Mouse (Mus musculus): ENCODE measurements around the gene Spsb1. TPM values are rescaled to one million over a fixed set of nuclear protein-coding genes. Genes with fewer than 3 reads are reported as not detected.

The Spsb1 gene
- polyA plus RNA-seq, 2 experiments = 0.23 to 0.46 TPM

GRCm38 (mm10) chr4:149910558-149910957 is 44.3 kb downstream of the Spsb1 start:
- 78% methylated on average over 4 of the region's 4 CpGs for WGBS (ENCODE audit: insufficient replicate concordance)
- no peak overlapping the region for H3K9ac ChIP-seq (replicated peaks)
- no peak overlapping the region for H3K4me2 ChIP-seq (ENCODE audit: low read depth)
- H3K9me3 ChIP-seq (ENCODE audit: control insufficient read depth, low read length) = no peaks in the 10 kb centered on the region
- ATAC-seq (ENCODE audit: insufficient read depth) (no peak), DNase-seq (ENCODE audit: low read depth in 3 of 3, low spot score in 3 of 3) (no peak)
- H3K27ac ChIP-seq = no peak overlapping the region
- no peaks in the 10 kb centered on the region for H3K27me3 ChIP-seq (ENCODE audit: control insufficient read depth, insufficient read depth, low read length)
- TF ChIP-seq CTCF (IDR thresholded peaks at IDR 0.05; ENCODE audit: low read depth) (no peak), EP300 (IDR thresholded peaks at IDR 0.05; ENCODE audit: low read depth) (no peak)
- no peaks in the 10 kb centered on the region for H3K36me3 ChIP-seq (replicated peaks; ENCODE audit: control insufficient read depth, insufficient read depth, low read depth)
- H3K4me3 ChIP-seq (ENCODE audit: insufficient read depth in 1 of 2, low read depth in 2 of 2, low read length in 2 of 2) = no peak overlapping the region
- no peaks in the 10 kb centered on the region for H3K4me1 ChIP-seq (replicated peaks; ENCODE audit: control insufficient read depth in 2 of 2, insufficient read depth in 2 of 2, low read length in 1 of 2)

- Histone ChIP-seq H3K27me3 (ENCODE audit: control insufficient read depth, insufficient read depth, low read length) (no peaks in the 10 kb centered on the region), H3K27ac (no peak overlapping the region), H3K4me1 (replicated peaks; ENCODE audit: control insufficient read depth in 2 of 2, insufficient read depth in 2 of 2, low read length in 1 of 2) (no peaks in the 10 kb centered on the region), H3K9ac (replicated peaks) (no peak overlapping the region), H3K9me3 (ENCODE audit: control insufficient read depth, low read length) (no peaks in the 10 kb centered on the region), H3K4me3 (ENCODE audit: insufficient read depth in 1 of 2, low read depth in 2 of 2, low read length in 2 of 2) (no peak overlapping the region), H3K36me3 (replicated peaks; ENCODE audit: control insufficient read depth, insufficient read depth, low read depth) (no peaks in the 10 kb centered on the region), H3K4me2 (ENCODE audit: low read depth) (no peak overlapping the region)
- DNase-seq (ENCODE audit: low read depth in 3 of 3, low spot score in 3 of 3) (no peak), ATAC-seq (ENCODE audit: insufficient read depth) (no peak)
- TF ChIP-seq EP300 (IDR thresholded peaks at IDR 0.05; ENCODE audit: low read depth) (no peak), CTCF (IDR thresholded peaks at IDR 0.05; ENCODE audit: low read depth) (no peak)
- WGBS (ENCODE audit: insufficient replicate concordance) = 75% methylated on average over 13 of the region's 13 CpGs
Measured at GRCm38 (mm10) chr4:149909551-149909950, 45.3 kb downstream of the Spsb1 start.

GRCm38 (mm10) chr4:149908923-149909322 is 45.9 kb downstream of the Spsb1 start:
- 64% methylated on average over 7 of the region's 7 CpGs for WGBS (ENCODE audit: insufficient replicate concordance)
- Histone ChIP-seq H3K27me3 (ENCODE audit: control insufficient read depth, insufficient read depth, low read length) (no peaks in the 10 kb centered on the region), H3K36me3 (replicated peaks; ENCODE audit: control insufficient read depth, insufficient read depth, low read depth) (no peaks in the 10 kb centered on the region), H3K9me3 (ENCODE audit: control insufficient read depth, low read length) (no peaks in the 10 kb centered on the region), H3K4me3 (ENCODE audit: insufficient read depth in 1 of 2, low read depth in 2 of 2, low read length in 2 of 2) (no peak overlapping the region), H3K9ac (replicated peaks) (no peak overlapping the region), H3K27ac (no peak overlapping the region), H3K4me2 (ENCODE audit: low read depth) (no peak overlapping the region), H3K4me1 (replicated peaks; ENCODE audit: control insufficient read depth in 2 of 2, insufficient read depth in 2 of 2, low read length in 1 of 2) (no peaks in the 10 kb centered on the region)
- no peak for TF ChIP-seq CTCF (IDR thresholded peaks at IDR 0.05; ENCODE audit: low read depth)
- ATAC-seq (ENCODE audit: insufficient read depth) (no peak), DNase-seq (ENCODE audit: low read depth in 3 of 3, low spot score in 3 of 3) (no peak)

GRCm38 (mm10) chr4:149907656-149908055 is 47.2 kb downstream of the Spsb1 start:
- ATAC-seq (ENCODE audit: insufficient read depth) (no peak), DNase-seq (ENCODE audit: low read depth in 3 of 3, low spot score in 3 of 3) (no peak)
- no peak for TF ChIP-seq EP300 (IDR thresholded peaks at IDR 0.05; ENCODE audit: low read depth)
- no peak for TF ChIP-seq CTCF (IDR thresholded peaks at IDR 0.05; ENCODE audit: low read depth)
- Histone ChIP-seq H3K4me2 (ENCODE audit: low read depth) (no peak overlapping the region), H3K4me1 (replicated peaks; ENCODE audit: control insufficient read depth in 2 of 2, insufficient read depth in 2 of 2, low read length in 1 of 2) (no peaks in the 10 kb centered on the region), H3K27ac (no peak overlapping the region), H3K36me3 (replicated peaks; ENCODE audit: control insufficient read depth, insufficient read depth, low read depth) (no peaks in the 10 kb centered on the region), H3K9me3 (ENCODE audit: control insufficient read depth, low read length) (no peaks in the 10 kb centered on the region), H3K27me3 (ENCODE audit: control insufficient read depth, insufficient read depth, low read length) (no peaks in the 10 kb centered on the region), H3K4me3 (ENCODE audit: insufficient read depth in 1 of 2, low read depth in 2 of 2, low read length in 2 of 2) (no peak overlapping the region), H3K9ac (replicated peaks) (no peak overlapping the region)
- WGBS (ENCODE audit: insufficient replicate concordance) = 61% methylated on average over 7 of the region's 7 CpGs

- H3K9ac ChIP-seq (replicated peaks) = no peak overlapping the region
- H3K4me3 ChIP-seq (ENCODE audit: insufficient read depth in 1 of 2, low read depth in 2 of 2, low read length in 2 of 2) = no peak overlapping the region
- H3K27ac ChIP-seq = no peak overlapping the region
- H3K4me2 ChIP-seq (ENCODE audit: low read depth) = no peak overlapping the region
- WGBS (ENCODE audit: insufficient replicate concordance) = 61% methylated on average over 13 of the region's 13 CpGs
- no peaks in the 10 kb centered on the region for H3K27me3 ChIP-seq (ENCODE audit: control insufficient read depth, insufficient read depth, low read length)
- no peaks in the 10 kb centered on the region for H3K36me3 ChIP-seq (replicated peaks; ENCODE audit: control insufficient read depth, insufficient read depth, low read depth)
- no peaks in the 10 kb centered on the region for H3K9me3 ChIP-seq (ENCODE audit: control insufficient read depth, low read length)
- ATAC-seq (ENCODE audit: insufficient read depth) (no peak), DNase-seq (ENCODE audit: low read depth in 3 of 3, low spot score in 3 of 3) (no peak)
- no peak for TF ChIP-seq CTCF (IDR thresholded peaks at IDR 0.05; ENCODE audit: low read depth)
- no peak for TF ChIP-seq EP300 (IDR thresholded peaks at IDR 0.05; ENCODE audit: low read depth)
- no peaks in the 10 kb centered on the region for H3K4me1 ChIP-seq (replicated peaks; ENCODE audit: control insufficient read depth in 2 of 2, insufficient read depth in 2 of 2, low read length in 1 of 2)
Measured at GRCm38 (mm10) chr4:149906921-149907320, 47.9 kb downstream of the Spsb1 start.

Data from liver, embryonic 14.5 days (tissue).